Mouse (Mus musculus): ENCODE data around the gene Erbb2.
"Not testable (repeated sequence)": the region's sequence is repeated elsewhere in the genome, so short reads cannot be mapped to it uniquely, and the experiment has no call there.

Gene Erbb2

GRCm38 (mm10) chr11:98412273-98412796 is at the start of gene Erbb2:
TSS of gene Erbb2 (plus strand) at chr11:98412470.
- no peak for DNase-seq (ENCODE audit: low read depth, low spot score)

DNA sequence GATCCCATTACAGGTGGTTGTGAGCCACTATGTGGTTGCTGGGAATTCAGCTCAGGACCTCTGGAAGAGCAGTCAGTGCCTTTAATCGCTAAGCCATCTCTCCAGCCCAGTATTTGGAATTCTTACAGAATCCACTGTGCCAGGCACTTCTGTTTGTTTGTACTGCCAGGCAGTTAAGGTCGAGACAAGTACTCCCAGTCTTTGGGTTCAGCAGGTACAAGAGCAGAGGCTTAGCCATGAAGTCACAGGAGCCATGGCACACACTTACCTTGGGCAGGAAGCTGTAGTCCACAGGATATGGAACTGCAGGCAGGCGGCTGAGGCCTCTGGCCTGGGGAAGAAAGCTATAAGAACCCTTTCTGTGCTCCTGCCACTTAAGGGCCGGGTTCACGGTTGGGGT is 48.5 kb upstream of the Erbb2 start:
- DNase-seq (ENCODE audit: low read depth, low spot score): no peak

DNA sequence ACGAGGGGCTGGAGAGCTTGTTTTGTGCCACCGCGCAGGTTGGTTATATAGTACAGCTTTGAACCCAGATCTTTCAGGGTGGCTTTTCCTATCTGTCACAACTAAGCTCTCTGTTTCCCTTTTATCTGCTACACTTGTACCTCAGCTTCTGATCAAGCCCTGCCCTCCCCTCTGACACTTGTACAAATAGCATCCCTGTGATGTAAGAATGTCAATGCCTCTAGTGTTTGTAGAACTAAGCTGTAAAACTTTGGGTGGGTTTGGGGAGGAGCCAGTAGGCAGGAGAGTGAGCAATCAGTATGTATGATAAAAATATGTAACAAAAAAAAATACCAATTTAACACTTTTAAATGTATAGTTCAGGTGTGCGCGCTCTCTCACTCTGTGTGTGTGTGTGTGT is 47.9 kb upstream of the Erbb2 start:
- DNase-seq (ENCODE audit: low read depth, low spot score): no peak

- no peak for DNase-seq (ENCODE audit: low read depth, low spot score)
These were observed 46.0 kb upstream of the Erbb2 start for GRCm38 (mm10) chr11:98366290-98366689.

DNA sequence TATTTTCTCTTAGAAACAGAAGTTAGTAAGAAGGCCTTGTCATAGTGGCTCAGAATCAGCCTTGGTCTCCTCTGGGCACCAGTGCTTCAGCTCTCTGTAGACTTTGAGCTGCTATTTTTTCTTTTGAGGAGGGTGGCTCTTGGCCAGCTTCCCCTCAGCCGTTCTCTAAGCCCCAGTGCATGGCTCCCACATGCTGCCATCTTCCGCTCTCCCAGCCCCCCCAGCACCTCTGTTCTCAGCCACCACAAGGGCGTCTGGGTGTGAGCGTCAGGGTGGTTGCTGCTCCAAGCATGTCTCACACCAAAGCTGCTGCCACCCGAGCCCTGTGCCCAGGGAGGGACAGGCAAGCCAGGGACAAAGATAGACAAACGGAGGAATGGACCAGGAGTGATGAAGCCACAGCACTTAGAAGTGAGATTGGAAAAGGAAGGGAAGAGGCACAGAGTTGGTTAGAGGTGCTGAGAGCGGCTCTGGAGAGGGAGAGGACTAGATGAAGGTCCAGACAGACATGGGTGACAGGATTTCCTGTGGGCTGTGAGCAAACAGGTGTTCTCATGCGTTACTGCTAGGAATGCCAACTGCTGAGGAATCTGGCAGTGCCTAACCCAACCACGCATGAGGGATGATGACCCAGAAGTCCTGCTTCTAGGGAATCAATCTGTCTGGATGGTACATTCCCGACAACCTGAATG is 45.0 kb upstream of the Erbb2 start:
- DNase-seq (ENCODE audit: low read depth, low spot score): no peak

- no peak for DNase-seq (ENCODE audit: low read depth, low spot score)
These were observed 44.4 kb upstream of the Erbb2 start for GRCm38 (mm10) chr11:98367863-98368186.

DNA sequence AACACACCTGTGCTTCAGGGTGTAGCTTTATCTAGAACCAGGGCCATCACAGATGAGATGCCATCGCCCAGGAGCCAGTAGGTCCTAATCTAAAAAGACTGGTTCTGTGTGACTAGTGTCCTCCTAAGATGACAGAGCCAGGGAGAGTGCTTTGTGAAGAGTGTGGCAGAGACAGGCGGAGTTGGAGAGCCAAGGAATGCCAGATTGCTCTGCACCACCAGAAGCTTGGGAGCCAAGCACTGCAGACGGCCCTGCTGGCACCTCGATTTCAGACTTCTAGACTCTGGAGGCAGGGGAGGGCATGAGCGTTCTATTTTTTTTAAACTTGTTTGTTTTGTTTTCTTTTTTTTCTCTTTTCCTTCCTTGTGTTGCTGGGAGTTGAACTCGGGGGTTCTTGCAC is 42.9 kb upstream of the Erbb2 start:
- DNase-seq (ENCODE audit: low read depth, low spot score): no peak

DNA sequence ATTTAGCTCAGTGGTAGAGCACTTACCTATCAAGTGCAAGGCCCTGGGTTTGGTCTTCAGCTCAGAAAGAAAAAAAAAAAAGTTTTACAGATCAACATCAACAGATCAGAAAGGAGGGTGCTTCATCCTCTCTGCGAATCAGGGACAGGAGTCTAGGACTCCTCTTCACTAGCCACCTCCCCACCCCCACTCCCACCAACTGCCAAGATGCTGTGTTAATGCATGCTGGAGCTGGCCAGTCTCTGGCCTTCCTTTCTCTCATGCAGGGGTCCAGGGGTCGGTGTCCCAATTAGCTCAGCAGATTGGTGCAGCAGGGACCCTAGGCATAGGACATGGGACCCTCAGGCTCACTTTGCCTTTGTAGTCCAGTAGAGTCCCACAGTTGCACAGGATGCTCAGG is 41.7 kb upstream of the Erbb2 start:
- no peak for DNase-seq (ENCODE audit: low read depth, low spot score)

- no peak for DNase-seq (ENCODE audit: low read depth, low spot score)
These were observed 40.6 kb upstream of the Erbb2 start for GRCm38 (mm10) chr11:98371556-98372240.

DNA sequence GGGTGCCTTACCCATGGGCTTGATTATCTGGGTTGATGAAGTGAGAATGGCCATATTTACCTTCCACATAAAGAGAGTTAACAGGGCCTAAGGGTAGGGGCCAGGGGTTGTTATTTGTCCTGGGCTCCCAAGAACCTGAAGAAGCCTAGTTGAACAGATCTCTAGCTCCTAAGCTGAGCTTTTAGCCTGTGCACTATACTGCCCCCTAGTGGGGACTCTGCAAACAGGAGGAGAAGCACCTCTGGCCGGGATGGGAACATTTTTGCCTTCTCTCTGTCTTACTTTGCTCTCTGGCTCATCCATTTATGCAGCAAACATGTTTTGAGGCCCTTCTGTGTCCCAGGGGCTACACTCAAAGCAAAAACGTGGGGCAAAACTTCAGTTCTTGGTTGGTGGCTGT is 39.9 kb upstream of the Erbb2 start:
- peak; percentile 53 for DNase-seq (ENCODE audit: low read depth, low spot score)

GRCm38 (mm10) chr11:98373244-98373643 is 39.0 kb upstream of the Erbb2 start:
- no peak for DNase-seq (ENCODE audit: low read depth, low spot score)

- no peak for DNase-seq (ENCODE audit: low read depth, low spot score)
These were observed 38.0 kb upstream of the Erbb2 start for GRCm38 (mm10) chr11:98374266-98374665.

GRCm38 (mm10) chr11:98376756-98377155 is 35.5 kb upstream of the Erbb2 start:
- DNase-seq (ENCODE audit: low read depth, low spot score): no peak

GRCm38 (mm10) chr11:98377787-98378186 is 34.5 kb upstream of the Erbb2 start:
- DNase-seq (ENCODE audit: low read depth, low spot score): no peak

- no peak for DNase-seq (ENCODE audit: low read depth, low spot score)
These were observed 32.9 kb upstream of the Erbb2 start for GRCm38 (mm10) chr11:98379379-98379778.

DNA sequence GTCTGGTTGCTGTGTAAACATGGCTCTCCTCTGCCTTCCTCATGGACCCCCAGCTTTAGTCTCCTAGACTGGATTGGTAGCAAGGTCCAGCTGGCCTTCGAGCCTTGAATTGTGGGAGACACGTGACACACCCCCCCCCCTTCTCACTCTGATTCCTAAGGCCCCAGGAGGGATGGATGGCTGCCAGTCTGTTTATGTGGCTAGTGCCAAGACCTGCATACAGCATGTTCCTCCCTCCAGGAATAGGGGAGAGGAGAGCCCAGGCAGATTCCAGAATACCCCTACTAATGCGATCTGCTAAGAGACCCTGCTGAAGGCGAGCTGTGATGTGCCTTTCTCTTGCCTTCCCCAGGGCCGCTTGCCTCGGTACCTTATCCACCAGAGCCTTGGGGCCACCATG is 32.2 kb upstream of the Erbb2 start:
- no peak for DNase-seq (ENCODE audit: low read depth, low spot score)

GRCm38 (mm10) chr11:98381651-98382050 is 30.6 kb upstream of the Erbb2 start:
- DNase-seq (ENCODE audit: low read depth, low spot score): no peak

DNA sequence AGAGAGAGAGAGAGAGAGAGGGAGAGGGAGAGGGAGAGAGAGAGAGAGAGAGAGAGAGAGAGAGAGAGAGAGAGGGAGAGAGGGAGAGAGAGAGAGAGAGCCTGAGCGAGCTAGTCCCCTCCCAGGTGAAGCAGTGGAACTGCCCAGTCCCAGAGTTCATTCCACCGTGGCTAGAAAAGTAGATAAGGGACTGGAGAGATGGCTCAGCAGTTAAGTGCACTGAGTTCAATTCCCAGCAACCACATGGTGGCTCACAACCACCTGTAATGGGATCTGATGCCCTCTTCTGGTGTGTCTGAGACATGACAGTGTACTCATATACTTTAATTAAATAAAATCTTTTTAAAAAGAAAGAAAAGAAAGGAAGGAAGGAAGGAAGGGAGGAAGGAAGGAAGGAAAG is 29.9 kb upstream of the Erbb2 start:
- not testable (repeated sequence) for DNase-seq (ENCODE audit: low read depth, low spot score)

- DNase-seq (ENCODE audit: low read depth, low spot score): no peak
These were observed 28.8 kb upstream of the Erbb2 start, which contains the start of gene Tcap for GRCm38 (mm10) chr11:98383261-98384030. TSS of gene Tcap (plus strand) at chr11:98383811.

- no peak for DNase-seq (ENCODE audit: low read depth, low spot score)
These were observed 28.1 kb upstream of the Erbb2 start for GRCm38 (mm10) chr11:98384216-98384615.

- DNase-seq (ENCODE audit: low read depth, low spot score): no peak
These were observed 27.3 kb upstream of the Erbb2 start for GRCm38 (mm10) chr11:98384721-98385637.
